In the genomic region with DNA sequence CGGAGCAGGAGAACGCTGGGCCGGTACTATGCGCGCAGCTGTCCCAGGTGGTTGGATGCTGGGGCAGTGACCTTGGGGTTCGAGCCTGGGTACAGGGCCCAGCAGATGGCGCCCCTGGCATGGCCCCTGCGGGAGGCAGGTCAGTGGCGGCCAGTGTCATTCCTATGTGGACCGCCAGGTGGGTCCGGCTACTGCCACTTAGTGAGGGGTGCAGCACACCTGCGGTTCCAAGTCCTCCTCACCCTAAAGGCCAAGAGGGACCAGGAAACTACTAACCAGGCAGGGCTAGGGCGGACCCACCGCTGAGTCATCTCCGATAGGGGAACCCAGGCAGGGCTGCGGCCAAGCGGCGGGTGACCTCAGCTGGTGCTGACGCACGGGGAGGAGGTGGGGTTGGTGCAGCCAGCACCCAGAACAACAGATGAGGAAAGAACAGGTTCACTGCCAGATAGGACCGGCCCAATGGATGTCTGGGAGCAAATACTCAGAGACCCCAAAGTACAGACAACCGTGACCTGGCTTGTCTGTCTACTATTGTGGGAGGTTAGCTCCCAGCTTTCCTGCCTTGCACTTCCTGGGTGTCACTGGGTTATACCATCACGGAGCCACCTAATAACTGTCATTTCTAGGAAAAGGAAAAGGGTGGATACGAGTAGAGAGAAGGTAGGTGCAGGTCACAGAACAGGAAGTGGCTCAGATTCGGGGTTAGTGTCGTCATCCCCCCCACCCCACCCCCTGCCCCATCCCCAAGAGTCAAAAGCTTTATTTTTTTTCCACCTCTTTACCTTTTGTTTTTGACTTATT, we compare ENCODE assay signal across 8 mouse cellular contexts. TPM values are rescaled to one million over a fixed set of nuclear protein-coding genes. Genes with fewer than 3 reads are reported as not detected.
DNase-seq lines count a peak whose midpoint lies in the region; ATAC-seq lines count a peak whose summit lies in the region.

No protein-coding gene starts in this region.

- H3K9me3 ChIP-seq in intestine, embryonic 15.5 days, result no peaks in the 10 kb centered on the region
- no peaks in the 10 kb centered on the region for H3K9me3 ChIP-seq in liver, embryonic 15.5 days (replicated peaks)
- no peaks in the 10 kb centered on the region for H3K9me3 ChIP-seq in neural tube, embryonic 13.5 days

- peaks cover 64% of the 10 kb centered on the region for H3K4me1 ChIP-seq in intestine, embryonic 15.5 days (replicated peaks)
- H3K4me1 ChIP-seq in liver, embryonic 15.5 days (replicated peaks), result peaks cover 94% of the 10 kb centered on the region
- H3K4me1 ChIP-seq in neural tube, embryonic 13.5 days (replicated peaks), result peaks cover 70% of the 10 kb centered on the region

- H3K27me3 ChIP-seq in intestine, embryonic 15.5 days (replicated peaks), result no peaks in the 10 kb centered on the region
- peaks cover 41% of the 10 kb centered on the region for H3K27me3 ChIP-seq in liver, embryonic 15.5 days
- no peaks in the 10 kb centered on the region; the same call in 1 of the 2 replicates for H3K27me3 ChIP-seq in neural tube, embryonic 13.5 days

- peak overlapping the region; percentile 81; the same call in 1 of the 2 replicates for H3K27ac ChIP-seq in intestine, embryonic 15.5 days
- peak overlapping the region; percentile 93 for H3K27ac ChIP-seq in liver, embryonic 15.5 days (replicated peaks)
- H3K27ac ChIP-seq in neural tube, embryonic 13.5 days (replicated peaks), result peak overlapping the region; percentile 100; the same call in 1 of the 2 replicates

- peak; percentile 52 for ATAC-seq in intestine, embryonic 15.5 days
- peak; percentile 88 for ATAC-seq in liver, embryonic 15.5 days (ENCODE audit: insufficient read depth)
- no peak for ATAC-seq in neural tube, embryonic 13.5 days (ENCODE audit: low read depth)

- WGBS in intestine, embryonic 15.5 days, result 24% methylated on average over 26 of the region's 26 CpGs
- WGBS in liver, embryonic 15.5 days (ENCODE audit: insufficient replicate concordance), result 7% methylated on average over 26 of the region's 26 CpGs
- WGBS in neural tube, embryonic 13.5 days, result 25% methylated on average over 26 of the region's 26 CpGs

- H3K9ac ChIP-seq in intestine, embryonic 15.5 days, result no peak overlapping the region
- peak overlapping the region; percentile 68 for H3K9ac ChIP-seq in liver, embryonic 15.5 days
- peak overlapping the region; percentile 57 for H3K9ac ChIP-seq in neural tube, embryonic 13.5 days

- H3K36me3 ChIP-seq in intestine, embryonic 15.5 days, result no peaks in the 10 kb centered on the region
- H3K36me3 ChIP-seq in liver, embryonic 15.5 days (replicated peaks), result no peaks in the 10 kb centered on the region
- no peaks in the 10 kb centered on the region for H3K36me3 ChIP-seq in neural tube, embryonic 13.5 days

- no peak overlapping the region for H3K4me3 ChIP-seq in intestine, embryonic 15.5 days (replicated peaks)
- H3K4me3 ChIP-seq in liver, embryonic 15.5 days (replicated peaks), result peak overlapping the region; percentile 46
- H3K4me3 ChIP-seq in neural tube, embryonic 13.5 days, result no peak overlapping the region

- peak; percentile 65 to 70 for DNase-seq in right cerebral cortex, postnatal 10 days (ENCODE audit: low spot score in 2 of 2)
- no peak for DNase-seq in right cerebral cortex, postnatal 25 days
- DNase-seq in cerebellum, adult 9-10 months, result peak; percentile 68
- DNase-seq in gastrocnemius, postnatal 25 days, result peak; percentile 88
- peak; percentile 56 for DNase-seq in thymus, postnatal 0 days (ENCODE audit: low spot score)

- peak overlapping the region; percentile 40 for H3K4me2 ChIP-seq in intestine, embryonic 15.5 days (replicated peaks)
- peak overlapping the region; percentile 79 for H3K4me2 ChIP-seq in liver, embryonic 15.5 days
- peak overlapping the region; percentile 14; the same call in 1 of the 2 replicates for H3K4me2 ChIP-seq in neural tube, embryonic 13.5 days

RNA-seq across cellular contexts. Expression of a gene that starts 5.4 kb away (rescaled TPM):
- 100 to 1,000 TPM; 236 to 249 TPM for total RNA-seq in gastrocnemius, postnatal 25 days (2021)
- 2,607 and 2,658 TPM in 2 replicates for polyA plus RNA-seq in intestine, embryonic 15.5 days (2015; fragmentation: Nextera tagmentation; extraction: Ambion mirVana)
- 559 and 587 TPM in 2 replicates for polyA plus RNA-seq in liver, embryonic 15.5 days (2015; fragmentation: Nextera tagmentation; extraction: Ambion mirVana)
- polyA plus RNA-seq in neural tube, embryonic 13.5 days (2015; fragmentation: Nextera tagmentation; extraction: Ambion mirVana), result 3,932 and 3,979 TPM in 2 replicates
- 1,815 and 1,857 TPM in 2 replicates for polyA plus RNA-seq in thymus, postnatal 0 days (2015; fragmentation: Nextera tagmentation; extraction: Ambion mirVana)

RNA-seq across cellular contexts. Expression of a gene that starts 7.6 kb away (rescaled TPM):
- total RNA-seq in gastrocnemius, postnatal 25 days (2021), result under 1 TPM; 0.29 to 0.31 TPM
- 0.18 TPM in 1 of 2 replicates, not detected in the other for polyA plus RNA-seq in intestine, embryonic 15.5 days (2015; fragmentation: Nextera tagmentation; extraction: Ambion mirVana)
- not detected in 2 replicates for polyA plus RNA-seq in liver, embryonic 15.5 days (2015; fragmentation: Nextera tagmentation; extraction: Ambion mirVana)
- polyA plus RNA-seq in neural tube, embryonic 13.5 days (2015; fragmentation: Nextera tagmentation; extraction: Ambion mirVana), result 1.3 and 1.5 TPM in 2 replicates
- 0.46 and 0.59 TPM in 2 replicates for polyA plus RNA-seq in thymus, postnatal 0 days (2015; fragmentation: Nextera tagmentation; extraction: Ambion mirVana)

RNA-seq across cellular contexts. Expression of a gene that starts 24.9 kb away (rescaled TPM):
- 10 to 100 TPM; 14.0 to 16.5 TPM for total RNA-seq in gastrocnemius, postnatal 25 days (2021)
- 24.2 and 29.4 TPM in 2 replicates for polyA plus RNA-seq in intestine, embryonic 15.5 days (2015; fragmentation: Nextera tagmentation; extraction: Ambion mirVana)
- 6.2 and 7.2 TPM in 2 replicates for polyA plus RNA-seq in liver, embryonic 15.5 days (2015; fragmentation: Nextera tagmentation; extraction: Ambion mirVana)
- polyA plus RNA-seq in neural tube, embryonic 13.5 days (2015; fragmentation: Nextera tagmentation; extraction: Ambion mirVana), result 53.9 and 59.7 TPM in 2 replicates
- 12.8 and 15.9 TPM in 2 replicates for polyA plus RNA-seq in thymus, postnatal 0 days (2015; fragmentation: Nextera tagmentation; extraction: Ambion mirVana)

Comparison
In these comparisons a context has a peak if more than half of its experiments do, and no peak if none do; other contexts are left out.
1. H3K4me2 ChIP-seq: peak in every context shown above with its lines; median percentile 79 in liver, embryonic 15.5 days; 40 in intestine, embryonic 15.5 days; 14 in neural tube, embryonic 13.5 days.